Mouse (Mus musculus): ENCODE measurements around the gene Gm49383.

Gm49383 gene

DNA sequence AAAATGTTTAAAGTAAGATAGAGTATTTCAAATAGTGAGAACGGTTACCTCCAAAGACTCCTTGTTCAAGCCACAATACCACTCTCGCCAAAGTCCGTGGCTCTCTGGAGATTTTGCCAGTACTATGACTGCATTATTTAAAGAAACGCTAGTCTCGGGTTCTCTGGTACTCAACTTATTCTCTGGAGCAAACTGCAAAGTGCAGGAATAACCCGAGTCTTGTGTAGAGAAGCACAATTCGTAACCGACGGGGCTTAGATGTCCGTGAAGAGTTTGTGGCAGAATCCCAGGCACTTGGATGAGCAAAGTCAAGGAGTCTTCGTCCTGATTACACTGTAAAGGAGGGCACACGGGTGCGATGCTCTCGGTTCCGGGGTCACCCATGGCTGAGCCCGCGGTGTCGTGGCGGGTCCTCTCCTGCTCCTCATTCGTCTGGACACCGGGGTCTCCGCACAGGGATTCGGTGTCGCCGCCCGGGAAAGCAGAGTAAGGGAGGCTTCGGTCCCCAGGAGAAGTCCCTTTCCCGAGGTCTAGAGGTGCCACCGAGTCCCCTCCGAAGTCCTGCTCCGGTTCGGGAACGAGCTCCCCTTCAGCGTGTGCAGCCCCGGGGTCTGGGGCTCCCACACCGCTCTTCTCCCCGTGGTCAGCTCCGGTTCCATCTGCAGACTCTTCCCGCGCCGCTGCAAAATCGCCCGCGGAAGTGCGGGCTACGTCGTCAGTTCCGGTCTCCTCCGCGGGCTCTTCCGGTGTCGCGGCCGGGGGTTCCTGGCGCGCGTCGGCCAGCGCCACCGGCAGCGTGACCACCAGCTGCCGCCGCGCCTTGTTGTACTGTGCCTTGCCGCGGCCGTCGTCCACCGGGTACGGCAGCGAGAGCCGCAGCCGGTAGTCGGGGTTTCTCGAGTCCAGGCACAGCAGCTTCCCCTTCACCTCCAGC lies at the start of gene Gm49383:
Gene Gm49383, minus strand, starts transcription at position 661 of the 934 bp plus-strand sequence.
- peak; percentile 70 to 75 for DNase-seq

DNA sequence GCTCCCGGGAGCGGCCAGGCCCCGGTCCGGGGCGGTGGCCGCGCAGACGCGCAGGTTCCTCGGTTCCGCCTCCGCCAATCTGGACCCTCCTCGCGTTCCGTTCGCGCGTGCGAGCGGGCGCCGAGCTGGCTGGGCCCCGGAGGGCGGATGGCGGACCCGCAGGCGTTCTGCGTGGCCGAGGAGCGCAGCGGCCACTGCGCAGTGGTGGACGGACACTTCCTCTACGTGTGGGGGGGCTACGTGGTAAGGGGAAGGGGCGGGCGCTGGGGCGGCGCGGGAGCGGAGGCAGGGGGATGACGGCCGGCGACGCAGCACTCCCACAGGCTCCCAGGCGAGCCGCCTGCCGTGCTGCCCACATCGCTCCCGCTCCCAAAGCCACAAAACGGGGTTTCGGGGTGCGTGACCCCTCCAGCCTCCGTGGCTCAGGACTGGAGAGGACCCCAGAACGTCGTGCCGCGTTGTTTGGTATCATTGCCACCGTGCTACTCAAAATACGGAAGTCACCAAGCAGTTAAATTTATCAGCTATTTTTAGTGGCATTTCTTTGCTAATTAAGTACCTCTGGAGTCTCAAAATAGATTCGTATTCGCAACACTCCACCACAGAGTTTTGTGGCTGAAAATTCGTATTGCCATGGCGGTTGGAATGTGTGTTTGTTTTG lies 45.0 kb upstream of the Gm49383 start:
- peak; percentile 74 to 83 for DNase-seq

DNA sequence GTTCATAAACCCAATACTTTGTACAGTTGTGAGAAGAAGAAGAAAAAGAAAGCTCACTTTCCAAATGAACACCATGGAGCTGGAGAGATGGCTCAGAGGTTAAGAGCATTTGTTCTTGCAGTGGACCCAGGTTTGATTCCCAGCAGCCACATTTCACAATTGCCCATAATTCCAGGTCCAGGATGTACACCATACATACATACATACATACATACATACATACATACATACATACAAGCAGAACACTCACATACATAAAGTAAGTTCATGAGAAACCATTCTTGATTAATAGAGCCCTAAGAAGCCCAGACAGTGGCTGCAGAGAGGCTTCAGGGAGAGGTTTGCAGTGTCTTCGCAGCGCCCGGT lies 44.5 kb upstream of the Gm49383 start:
- no peak for DNase-seq

DNA sequence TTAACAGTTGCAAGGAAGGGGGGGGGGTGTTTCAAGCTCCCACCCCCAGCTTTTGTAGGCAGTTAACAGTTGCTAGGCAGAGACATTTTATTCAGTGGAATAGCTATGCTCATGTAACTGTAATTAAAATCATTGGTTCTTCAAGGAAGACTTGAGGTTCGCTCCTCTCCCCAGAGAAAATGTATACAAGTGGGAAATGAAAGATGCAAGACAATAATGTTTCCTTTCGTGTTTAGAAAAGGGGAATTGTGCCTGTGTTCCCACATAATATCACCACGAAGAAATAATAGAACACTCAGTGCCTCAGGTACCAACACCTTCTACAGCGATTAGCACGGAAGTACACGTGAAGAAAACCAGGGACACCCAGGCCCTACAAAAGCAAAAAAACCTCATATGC lies 44.0 kb upstream of the Gm49383 start, which contains the start of gene Klhdc1:
Gene Klhdc1, plus strand, starts transcription at position 301 of the 400 bp plus-strand sequence.
- DNase-seq = no peak

DNA sequence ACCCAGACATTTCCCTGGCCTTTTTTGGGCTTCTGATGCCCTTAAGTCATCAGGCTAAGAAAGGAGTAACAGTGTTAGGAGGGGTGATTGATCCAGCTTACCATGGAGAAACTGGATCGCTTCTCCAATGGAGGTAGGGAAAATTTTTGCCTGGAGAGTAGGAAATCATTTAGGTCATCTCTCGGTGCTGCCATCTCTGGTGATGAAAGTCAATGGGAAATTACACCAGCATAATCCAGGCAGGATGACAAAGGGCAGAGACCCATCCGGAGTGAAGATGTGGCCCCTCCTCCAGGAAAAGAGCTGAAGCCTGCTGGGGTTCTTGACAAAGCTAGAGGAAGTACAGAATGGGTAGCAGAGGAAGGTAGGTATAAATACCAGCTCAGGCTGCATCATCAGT lies 41.4 kb upstream of the Gm49383 start:
- no peak for DNase-seq

DNA sequence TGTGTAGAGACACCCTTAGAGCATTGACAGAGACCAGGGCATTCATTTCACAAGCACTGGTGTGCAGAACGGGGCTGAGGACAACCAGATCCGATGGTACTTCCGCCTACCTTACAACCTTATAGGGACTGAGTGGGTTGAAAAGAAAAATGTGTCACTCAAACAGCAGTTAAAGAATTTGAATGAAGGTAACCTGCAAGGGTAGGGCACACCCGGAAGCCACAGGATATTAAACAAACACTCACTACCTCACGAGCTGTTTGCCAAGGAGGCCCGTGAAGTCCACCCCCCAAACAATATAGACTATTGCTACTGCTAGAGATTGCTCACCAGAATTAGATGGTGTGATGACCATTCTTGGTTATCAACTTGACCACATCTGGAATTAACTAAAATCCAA lies 38.9 kb upstream of the Gm49383 start:
- DNase-seq = no peak

DNA sequence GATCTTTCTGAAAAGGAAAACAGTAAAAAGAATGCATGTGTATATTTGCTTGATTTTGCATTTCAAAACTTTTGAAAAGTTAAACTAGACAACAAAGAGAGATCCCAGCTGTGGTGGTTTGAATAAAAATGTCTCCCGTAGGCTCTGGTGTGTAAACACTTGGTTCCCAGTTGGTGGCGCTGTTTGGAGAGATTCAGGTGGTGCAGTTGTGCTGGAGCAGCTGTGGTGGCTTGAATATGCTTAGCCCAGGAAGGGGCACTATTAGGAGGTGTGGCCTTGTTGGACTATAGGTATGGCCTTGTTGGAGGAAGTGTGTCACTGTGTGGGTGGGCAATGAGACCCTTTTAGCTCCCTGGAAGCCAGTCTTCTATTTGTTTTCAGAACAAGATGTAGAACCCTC lies 32.3 kb upstream of the Gm49383 start:
- no peak for DNase-seq

DNA sequence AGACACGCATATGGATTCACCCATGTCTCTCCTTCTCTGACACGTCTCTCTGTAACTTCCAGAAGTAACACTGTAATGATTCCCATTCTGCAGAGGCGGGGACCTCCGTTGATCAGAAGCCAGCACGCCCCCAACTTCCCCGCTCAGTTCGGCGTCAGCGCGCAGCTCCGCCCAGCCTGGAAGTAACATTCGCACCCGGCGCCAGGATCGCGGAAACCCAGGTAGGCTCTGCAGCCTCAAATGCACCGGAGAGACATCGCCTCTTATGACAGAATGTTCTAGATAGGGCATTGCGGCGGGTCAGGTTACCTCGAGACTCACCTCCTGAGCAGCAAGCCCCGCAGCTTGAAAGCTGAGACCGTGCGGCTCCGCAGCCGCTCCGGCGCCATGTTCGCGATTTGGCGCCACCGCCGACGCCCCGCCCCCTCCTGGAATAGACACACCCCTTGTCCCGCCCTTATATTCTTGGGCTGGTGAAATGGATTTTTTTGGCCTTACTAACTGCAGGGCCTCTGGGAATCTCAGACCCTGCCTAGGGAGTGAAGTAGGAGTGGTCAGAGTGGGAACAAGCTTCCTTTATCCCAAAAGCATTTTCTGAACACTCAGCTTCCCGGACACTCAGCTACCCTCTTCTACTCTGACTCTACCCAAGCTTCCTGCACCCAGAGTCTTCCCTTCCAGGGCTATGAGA lies 31.0 kb upstream of the Gm49383 start, which contains the start of gene Pole2:
Gene Pole2, minus strand, starts transcription at position 420 of the 691 bp plus-strand sequence.
- peak; percentile 82 to 83 for DNase-seq

DNA sequence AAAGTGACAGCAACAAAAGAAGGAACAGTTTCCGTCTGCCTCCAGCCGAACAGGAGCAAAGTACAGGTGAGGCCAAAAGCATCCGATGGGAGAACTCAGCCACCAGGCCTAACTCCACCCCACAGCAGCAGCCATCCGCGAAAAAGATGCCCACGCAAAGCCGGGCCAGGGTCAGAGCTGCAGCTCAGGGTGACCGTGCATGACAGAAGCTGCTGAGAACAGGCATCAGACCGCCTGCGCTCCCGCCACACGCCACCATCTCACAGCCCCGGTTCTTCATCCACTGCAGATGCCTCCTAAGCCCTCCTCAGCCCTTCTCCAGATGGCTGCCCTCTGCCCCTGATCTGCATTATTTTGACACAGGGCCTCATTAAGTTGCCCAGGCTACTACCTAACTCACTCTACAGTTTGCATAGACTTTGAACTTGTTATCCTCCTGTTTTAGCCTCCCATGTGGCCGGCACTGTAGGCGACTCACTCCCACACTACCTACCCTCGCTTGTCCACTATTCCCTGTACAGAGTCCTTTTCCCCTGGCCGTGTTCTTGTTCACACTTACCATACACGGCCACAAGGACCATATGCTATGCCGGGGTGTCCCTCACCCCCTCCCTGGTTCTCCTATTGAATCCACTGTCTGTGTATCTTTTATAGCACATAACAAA lies 23.8 kb upstream of the Gm49383 start:
- no peak for DNase-seq

DNA sequence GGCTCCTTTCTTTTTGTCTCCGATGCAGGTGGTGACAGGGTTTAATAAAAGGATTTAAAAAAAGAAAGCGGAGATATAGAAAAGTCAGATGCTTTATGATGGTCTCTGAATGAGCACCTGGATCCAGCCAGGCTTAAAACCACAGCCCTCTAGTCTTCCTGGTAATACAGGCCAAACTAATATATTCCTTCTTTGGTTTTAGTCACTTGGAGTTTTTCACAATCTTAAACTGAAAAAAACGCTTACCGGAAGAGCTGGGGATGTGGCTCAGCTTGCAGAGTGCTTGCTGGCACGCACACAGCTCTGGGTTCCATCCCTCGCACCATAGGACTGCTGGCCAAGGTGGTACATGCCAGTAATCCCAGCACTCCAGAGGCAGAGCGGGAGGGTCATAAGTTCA lies 19.7 kb upstream of the Gm49383 start:
- no peak for DNase-seq

DNA sequence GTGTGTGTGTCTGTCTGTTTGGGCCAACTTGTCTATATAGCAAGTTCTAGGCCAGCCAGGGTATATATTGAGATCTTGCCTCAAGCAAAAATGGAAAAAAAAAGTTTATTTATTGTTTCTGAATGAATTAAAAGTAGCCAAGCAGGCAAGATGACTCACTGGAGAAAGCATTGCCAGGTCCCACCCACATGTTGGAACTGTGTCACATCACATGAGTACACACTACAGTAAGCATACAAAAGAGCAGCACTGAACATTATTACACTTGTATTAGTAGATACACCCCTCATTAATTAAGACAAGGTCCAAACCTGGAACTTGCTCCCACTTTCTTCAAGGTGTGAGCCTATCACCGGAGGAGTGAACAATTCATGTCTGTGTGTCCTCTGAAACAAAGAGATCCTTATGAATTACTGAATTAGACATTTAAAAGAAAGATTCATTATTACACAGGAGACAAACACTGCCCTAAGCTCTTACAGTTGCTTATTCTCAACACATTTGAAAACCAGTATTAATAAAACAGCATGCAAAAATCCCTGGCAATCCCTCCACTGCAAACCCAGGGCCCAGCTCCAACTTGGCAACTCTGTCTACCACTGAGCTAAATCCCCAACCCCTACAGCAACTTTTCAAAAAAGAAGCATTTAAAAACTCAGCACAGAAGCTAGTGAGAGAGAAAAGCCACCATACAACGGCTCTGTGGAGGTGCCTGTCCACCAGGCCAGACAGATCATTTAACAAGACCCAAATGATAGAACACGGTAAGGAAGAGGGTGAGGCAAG lies 18.3 kb upstream of the Gm49383 start:
- no peak for DNase-seq

DNA sequence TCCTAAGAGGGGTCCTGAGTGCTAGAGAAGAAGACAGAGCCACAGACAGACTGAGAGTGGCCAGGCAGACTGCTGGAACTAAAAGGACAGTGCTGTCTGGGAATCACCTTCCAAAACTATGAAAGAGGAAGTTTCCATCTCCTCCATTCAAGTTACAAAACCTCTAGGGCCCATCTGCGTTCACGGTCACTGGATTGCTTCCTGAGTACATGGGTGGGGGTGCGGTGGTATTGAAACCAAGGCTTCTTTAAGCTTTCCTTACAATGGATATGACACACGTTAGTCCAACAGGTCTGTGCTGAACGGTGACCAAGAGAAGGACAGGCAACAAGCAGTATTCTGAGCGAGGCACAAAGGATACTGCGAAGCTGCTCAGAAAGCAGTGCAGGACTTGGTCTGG lies 17.5 kb upstream of the Gm49383 start:
- DNase-seq = no peak

DNA sequence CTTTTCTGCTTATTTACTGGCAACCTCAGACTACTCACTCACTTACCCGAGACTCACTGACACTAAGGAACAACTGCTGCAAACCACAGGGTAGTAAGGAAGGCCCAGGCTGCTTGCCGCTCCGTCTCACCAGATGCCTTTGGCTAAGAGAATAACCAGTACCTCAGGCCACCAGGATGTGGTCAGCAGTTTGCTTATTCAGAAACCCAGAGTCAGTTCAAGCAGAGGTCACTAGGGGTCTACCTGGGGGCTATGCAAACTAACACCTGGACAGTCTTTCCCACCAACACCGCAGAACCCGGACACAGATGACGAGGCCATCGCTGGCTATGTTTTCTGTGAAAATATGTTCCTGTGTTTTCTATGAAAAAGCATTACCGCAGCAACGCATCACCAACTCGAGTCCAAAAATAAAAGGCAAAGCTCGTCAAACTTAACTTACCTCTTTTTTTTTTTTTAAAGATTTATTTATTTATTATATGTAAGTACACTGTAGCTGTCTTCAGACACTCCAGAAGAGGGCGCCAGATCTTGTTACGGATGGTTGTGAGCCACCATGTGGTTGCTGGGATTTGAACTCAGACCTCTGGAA lies 16.4 kb upstream of the Gm49383 start:
- no peak for DNase-seq

DNA sequence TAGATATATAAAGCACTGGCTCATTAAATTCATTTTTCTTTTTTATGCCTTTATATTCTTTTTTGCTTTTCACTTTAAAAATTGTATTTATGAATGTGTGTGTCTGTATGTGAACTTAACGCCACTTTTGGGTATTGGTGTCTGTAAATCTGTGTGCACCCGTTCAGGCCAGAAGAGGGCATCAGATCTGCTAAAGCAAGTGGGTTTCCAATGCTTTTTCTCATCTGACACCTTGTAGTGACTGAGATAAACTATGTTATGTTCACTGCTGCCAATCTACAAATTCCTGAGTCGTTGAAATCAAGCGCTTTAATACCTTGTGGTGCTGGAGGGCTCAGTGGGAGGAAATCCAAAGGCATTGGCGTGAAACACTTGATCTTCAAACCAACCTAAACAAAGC lies 14.2 kb upstream of the Gm49383 start:
- DNase-seq = no peak

DNA sequence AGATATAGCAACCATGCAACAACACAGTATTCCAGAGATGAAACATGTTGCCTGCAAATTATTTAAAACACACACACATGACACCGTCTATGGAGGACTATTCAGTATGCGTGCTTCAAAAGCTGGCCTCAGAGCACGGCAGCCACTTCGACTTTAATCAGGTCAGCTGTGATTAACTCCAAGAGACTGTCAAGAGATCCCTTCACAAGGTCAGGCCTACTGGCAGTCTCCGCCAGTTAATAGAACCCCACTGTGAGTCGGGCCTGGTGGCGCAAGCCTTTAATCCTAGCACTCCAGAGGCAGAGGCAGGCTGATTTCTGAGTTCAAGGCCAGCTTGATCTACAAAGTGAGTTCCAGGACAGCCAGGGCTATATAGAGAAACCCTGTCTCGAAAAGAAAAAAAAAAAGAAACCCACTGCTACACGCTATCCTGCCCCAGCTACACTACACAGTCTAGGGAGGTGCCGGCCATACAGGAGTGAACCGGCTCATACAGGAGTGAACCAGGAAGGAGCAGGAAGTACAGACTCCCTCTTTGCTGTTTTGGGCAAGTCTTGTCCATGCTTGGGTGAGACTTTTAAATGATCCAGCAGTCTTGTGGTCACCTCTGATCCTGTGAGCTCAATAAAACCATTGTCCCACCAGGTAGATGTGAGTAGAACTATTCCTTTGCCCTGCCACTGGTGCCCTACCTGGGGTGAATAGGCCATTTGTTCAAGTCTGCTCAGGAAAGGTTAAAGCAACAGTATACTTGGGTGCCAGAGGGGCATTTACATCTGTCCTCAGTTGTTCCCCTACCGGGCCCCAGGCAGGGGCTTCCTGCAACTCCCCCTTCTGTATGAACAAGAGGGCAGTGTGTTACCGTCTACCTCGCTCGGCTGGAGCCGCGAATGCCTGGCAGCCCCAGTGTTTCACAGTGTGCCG lies 13.4 kb upstream of the Gm49383 start:
- no peak for DNase-seq

DNA sequence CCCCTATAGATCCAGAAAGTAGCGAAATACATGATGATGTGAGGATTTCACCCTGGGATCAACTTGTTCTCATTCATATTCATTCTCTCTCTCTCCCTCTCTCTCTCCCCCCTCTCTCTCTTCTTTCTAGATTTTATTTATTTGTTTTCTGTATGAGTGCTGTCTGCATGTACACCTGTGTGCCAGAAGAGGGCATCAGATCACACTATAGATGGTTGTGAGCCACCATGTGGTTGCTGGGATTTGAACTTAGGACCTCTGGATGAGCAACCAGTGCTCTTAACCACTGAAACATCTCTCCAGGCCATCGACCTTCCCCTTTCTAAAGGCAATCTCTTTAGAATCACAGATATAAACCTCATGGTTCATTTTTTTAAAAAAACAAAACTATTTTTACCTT lies 11.6 kb upstream of the Gm49383 start:
- DNase-seq = no peak

DNA sequence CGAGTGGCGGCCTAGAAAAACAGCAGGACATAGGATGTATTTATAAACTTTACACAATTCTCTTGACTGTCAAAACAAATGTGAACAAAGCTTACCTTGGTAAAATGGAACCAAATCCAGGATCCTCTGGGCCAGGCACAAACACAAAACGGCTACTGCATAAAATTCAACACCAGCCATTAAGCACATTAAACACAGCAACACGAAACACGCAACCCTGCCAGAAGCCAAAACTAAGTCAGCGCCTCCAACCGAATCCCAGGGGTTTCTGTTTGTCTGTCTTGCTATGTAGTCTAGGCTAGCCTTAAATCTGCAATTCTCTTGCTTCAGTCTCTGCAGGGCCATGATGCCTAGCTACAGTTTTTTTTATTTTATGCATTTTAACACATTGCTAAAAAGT lies 11.0 kb upstream of the Gm49383 start:
- DNase-seq = no peak

DNA sequence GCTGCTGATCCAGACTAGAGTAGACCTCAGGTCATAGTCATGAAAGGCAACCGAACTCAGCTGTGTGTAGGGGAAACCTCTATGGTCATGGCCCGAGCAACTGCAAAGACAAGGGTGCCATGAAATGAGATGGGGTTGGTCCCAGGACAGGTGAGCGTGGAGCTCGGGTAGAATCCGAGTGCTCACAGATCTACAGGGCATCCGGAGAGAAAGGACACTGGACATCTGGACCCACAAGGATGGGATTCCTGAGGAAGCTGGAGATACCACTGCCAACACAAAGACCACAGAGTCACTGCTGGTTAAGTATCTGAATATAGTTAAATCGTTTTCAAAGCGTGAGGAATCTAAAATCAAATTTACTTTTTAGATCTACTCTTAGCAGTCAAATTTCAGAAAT lies 10.5 kb upstream of the Gm49383 start:
- DNase-seq = no peak

DNA sequence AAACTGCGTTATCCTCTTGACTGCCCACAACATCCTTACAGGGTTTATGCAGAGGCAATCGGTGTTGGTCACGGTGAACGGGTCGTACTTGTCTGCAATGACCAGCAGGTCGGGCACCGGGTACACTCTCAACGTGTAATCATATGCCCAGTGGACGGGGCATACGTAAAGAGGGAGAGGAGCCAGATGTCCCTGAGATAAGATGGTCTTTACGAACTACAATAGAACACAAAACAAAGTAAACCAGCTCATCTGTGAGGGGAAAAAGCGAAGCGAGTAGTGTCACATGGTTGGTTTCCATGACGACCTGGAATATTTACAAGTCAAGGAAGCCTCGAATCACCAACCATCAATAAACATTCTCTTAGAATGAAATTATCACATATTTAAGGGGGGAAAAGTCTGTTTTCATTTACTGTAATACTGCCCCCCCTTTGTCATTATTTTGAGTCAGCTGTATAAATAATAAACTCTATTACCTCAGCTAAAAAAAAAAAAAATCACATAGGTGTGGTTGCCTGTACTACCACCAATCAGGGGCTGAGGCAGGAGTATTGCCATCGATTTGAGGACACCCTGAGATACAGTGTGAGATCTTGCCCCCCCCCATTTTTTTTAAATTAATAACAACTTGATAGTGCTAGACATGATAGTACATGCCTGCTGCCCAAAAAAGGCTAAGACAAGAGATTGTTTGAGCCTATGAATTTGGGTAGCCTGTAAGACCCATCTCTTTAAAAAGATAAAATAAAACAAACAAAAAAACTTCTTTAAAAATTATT lies 7.3 kb upstream of the Gm49383 start, which contains the start of gene Gm49384:
Gene Gm49384, minus strand, starts transcription at position 216 of the 782 bp plus-strand sequence.
- DNase-seq = no peak

DNA sequence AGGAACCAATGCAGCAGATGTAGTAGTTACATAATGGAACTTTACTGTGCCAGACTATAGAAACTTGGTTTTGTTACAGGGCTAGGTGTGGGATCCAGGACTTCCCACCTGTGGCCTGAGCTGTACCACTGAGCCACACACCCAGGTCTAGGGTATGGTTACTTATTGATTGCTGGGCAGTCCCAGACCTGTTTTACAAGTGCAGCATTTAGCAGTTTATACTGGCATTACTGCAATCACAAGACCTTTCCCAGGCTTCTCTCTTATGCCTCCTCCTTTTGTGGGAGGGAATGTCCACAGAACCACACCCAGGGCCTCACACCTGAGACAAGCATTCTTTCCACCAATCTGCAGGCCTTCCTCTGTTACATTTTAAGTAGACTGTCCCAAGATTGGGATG lies 2.1 kb upstream of the Gm49383 start:
- no peak for DNase-seq

Data from cerebellum, postnatal 36 days (tissue).